Mouse (Mus musculus) testis, adult 2 months (tissue): ENCODE results near the gene Megf8.

Experiments used
- CTCF ChIP-seq: fragments of 200-500 bp; IDR thresholded peaks from 2 replicates; pipeline ENCODE4 v1.5.1; 2012; ENCODE audit warnings: low read depth, mild to moderate bottlenecking, inconsistent platforms, low read length, moderate library complexity; ENCODE audit not compliant: control insufficient read depth, insufficient read depth, insufficient replicate concordance
- POLR2A ChIP-seq: fragments of 200-500 bp; IDR thresholded peaks from 2 replicates; pipeline ENCODE4 v1.6.1; 2012; ENCODE audit warnings: low read depth, mild to moderate bottlenecking, inconsistent platforms, low read length, moderate library complexity; ENCODE audit not compliant: control insufficient read depth

DNA sequence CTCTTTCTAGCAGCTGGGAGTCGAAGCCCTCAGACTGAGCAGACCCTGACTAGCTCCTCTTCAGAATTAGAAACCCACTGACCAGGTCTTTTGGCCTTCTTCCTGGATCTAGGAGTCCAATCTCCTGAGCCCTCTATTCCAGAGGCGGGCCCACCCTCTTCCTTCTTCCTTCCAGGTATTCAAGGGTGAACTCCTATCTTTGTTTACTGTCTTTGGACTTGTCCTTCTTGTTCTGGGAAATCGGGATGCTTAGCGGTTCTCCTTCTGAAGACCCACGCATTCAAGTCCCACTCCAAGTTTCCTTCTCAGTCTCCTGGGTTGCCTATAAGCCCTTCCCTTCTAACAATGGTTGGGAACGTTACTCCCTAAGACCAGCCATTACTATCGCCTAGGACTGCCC, 72.0 kb downstream of the Megf8 start:
- TF ChIP-seq CTCF (no peak), POLR2A (no peak)
